Mouse (Mus musculus) splenic B cell, adult 2 months (primary cell): ENCODE measurements around the gene Tom1l2.

Source experiments
- DNase-seq: peaks from one replicate; pipeline ENCODE4 v3.0.0-alpha.2; 2011; ENCODE audit warnings: low read depth, low spot score
- H3K27me3 ChIP-seq: 2 replicates; pipeline ENCODE4 v1.6.1; 2012; ENCODE audit warnings: mild to moderate bottlenecking, low read length, moderate library complexity, mixed read lengths; ENCODE audit not compliant: control insufficient read depth, poor library complexity, insufficient read depth, severe bottlenecking
- H3K36me3 ChIP-seq: 2 replicates; pipeline ENCODE4 v1.6.1; 2012; ENCODE audit warnings: mild to moderate bottlenecking, low read length, moderate library complexity, mixed read lengths; ENCODE audit not compliant: control insufficient read depth, poor library complexity, insufficient read depth, severe bottlenecking

Gene Tom1l2

DNA sequence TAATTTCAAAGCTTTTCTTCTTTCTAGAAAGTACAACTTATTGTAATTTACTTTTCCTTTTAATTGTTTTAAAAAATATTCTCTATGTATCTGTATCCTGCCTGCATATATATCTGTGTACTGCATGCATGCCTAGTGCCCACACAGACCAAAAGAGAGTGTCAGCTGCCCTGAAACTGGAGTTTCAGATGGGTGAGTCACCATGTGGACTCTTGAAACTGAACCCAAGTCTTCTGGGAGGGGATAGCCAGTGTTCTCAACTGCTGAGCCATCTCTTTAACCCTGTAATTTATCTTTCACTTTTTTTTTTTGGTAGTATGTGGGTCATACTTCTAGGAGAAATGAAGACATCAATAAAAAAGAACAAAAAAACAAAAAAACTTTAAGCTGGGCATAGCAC lies 29.0 kb downstream of the Tom1l2 start:
- H3K27me3 ChIP-seq: no peaks in the 10 kb centered on the region
- H3K36me3 ChIP-seq: no peaks in the 10 kb centered on the region; the same call in 1 of the 2 replicates
- DNase-seq: no peak

DNA sequence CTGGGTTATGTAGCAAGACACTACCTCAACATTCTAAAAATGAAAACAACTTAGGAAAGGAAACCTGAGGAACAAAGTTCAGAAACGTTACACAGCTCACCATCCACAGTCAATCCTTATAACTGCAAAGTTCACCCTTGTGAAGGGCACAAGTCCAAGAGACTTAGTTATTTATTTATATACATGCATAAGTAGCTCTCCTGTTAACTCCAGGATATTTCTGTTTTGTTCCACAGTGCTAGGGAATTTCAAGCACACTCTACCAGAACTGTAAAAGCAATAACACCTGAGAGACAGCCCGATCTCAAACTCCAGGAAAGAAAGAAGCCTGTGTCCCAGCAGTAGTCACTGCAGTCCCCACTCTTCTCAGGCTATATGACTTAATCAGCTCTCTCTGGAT lies 31.3 kb downstream of the Tom1l2 start:
- no peaks in the 10 kb centered on the region for H3K27me3 ChIP-seq
- H3K36me3 ChIP-seq: no peaks in the 10 kb centered on the region
- DNase-seq: no peak

DNA sequence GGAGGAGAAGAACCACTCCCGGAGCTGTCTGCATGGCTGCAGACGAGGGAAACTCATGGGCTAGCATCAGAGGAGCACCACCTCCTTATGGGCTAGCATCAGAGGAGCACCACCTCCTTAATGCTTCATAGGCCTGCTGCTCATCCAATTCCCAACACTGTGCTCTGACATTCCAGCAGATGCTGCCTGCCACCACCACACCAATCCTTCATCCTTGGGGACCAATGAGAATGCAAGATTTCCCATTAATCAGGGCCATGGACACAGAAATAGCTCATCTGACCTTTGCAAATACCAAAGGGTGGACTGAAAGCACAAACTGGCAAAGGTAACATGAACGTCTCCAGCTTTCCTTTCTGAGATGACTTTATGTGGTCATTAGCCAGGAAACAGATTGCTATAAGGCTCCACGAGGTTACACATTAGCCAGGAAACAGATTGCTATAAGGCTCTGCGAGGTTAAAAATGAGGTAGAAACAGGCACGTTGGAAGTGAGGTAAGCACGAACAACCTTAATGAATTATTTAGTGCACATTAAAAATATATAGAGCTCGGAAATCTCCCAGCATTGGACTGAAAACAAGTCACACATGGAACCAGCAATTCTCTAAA lies 32.2 kb downstream of the Tom1l2 start:
- no peaks in the 10 kb centered on the region for H3K36me3 ChIP-seq
- H3K27me3 ChIP-seq: no peaks in the 10 kb centered on the region
- no peak for DNase-seq

DNA sequence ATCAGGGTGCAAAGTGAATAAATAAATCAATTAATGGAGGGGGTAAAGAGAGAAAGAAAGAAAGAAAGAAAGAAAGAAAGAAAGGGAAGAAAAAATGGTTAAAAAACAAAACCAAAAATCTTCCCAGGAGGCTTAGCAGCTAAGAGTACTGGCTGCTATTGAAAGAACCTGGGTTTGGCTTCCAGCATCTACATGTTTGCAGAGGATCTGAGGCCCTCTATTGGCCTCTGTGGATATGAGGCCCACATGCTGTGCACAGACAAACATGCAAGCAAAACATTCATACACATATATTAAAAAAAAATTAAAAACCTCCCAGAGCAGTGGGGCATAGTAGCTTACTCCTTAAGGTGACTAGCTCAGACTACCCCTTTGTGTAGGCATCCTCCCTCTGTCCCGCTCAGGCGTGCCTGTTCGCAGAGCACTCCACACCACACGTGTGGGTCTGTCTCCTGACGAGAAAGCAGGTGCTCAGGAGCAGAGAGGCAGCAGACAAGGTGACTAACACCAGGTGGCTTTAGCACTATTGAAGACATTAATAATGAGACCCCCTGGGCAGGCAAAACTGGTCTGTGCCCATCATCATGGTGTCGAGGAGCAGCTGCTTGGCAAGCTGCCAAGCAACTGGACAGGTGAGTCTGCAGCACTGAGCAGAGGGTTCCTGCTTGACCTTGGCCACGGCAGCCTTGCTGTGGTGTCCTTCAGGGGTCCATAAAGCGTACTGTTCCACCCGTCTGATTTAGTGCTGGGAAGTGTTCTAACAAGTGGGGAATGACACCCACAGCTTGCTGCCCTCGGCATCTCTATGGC lies 33.2 kb downstream of the Tom1l2 start:
- no peaks in the 10 kb centered on the region for H3K27me3 ChIP-seq
- H3K36me3 ChIP-seq: no peaks in the 10 kb centered on the region
- no peak for DNase-seq

DNA sequence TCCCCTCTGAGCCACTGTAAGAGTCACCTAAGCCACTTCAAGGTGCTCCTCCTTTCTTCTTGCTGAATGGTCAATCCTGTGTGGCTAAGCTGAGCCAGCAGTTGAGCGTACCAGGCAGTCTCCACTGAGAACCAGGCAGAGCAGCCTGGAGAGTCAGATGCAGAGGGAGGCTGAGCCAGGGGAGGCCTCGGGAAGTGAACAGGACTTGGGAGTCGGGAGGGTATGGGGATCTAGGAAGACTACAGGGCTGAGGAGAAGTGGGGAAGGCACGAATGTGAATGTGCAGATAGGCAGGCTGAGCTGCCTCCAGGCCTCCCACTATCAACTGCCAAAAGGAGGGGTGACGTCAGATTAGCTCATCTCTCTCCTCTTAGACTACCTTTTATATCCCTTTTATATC lies 34.0 kb downstream of the Tom1l2 start:
- no peak for DNase-seq
- H3K36me3 ChIP-seq: no peaks in the 10 kb centered on the region
- no peaks in the 10 kb centered on the region for H3K27me3 ChIP-seq

DNA sequence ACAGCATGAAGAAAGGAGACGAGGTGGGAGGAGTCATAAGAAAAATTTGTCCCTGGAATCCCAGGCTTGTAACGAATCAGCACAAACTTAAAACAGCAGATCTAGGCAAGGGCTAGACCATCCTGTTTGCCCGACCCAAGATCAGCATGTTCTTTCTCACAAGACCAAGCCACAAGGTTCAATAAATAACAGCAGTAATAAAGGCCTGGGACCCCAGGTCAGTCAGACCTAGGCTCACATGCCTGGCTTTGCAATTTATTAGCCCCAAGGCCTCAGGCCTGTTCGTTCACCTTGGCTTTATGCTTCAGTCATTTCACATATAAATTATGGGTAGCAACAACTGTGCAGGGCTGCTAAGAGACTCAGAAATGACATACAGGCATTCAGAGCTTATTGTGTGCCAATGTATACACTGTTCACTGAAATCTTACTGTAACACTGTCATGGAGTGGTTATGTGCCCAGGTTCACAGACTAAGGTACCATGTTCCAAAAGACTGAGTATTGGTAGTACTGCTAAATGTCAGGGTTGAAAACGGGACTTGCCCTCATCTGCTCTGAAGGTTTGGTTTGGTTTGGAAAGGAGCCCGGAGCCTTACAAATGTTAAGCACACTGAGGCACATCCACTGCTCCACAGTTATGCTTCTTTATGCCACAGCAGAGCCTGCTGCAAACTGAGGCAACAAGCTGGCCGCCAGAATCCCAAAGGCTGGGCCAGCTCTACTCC lies 35.2 kb downstream of the Tom1l2 start:
- no peaks in the 10 kb centered on the region for H3K27me3 ChIP-seq
- 0 out of 2 replicates have a peak, but pooled peaks cover 2% of the 10 kb centered on the region for H3K36me3 ChIP-seq
- DNase-seq: no peak

DNA sequence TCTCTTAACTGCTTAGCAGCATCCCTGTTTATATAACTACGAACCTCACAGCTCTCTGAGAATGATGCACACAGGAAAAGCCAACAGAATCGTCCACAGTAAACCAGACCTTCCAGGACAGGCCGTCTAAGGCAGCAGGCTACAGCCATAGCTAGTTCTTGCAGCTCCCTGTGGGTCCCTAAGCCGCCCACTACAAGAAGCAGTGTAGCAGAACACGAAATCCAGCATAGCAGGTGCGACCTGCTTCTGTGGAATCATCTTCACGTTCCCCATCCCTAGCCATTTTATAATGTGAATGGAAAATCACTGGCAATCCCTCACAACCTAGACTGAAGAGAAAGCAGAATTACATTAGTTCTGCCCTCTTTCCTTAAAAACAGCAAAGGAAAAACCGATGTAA lies 35.8 kb downstream of the Tom1l2 start:
- DNase-seq: no peak
- Histone ChIP-seq H3K27me3 (no peaks in the 10 kb centered on the region), H3K36me3 (0 out of 2 replicates have a peak, but pooled peaks cover 2% of the 10 kb centered on the region)

DNA sequence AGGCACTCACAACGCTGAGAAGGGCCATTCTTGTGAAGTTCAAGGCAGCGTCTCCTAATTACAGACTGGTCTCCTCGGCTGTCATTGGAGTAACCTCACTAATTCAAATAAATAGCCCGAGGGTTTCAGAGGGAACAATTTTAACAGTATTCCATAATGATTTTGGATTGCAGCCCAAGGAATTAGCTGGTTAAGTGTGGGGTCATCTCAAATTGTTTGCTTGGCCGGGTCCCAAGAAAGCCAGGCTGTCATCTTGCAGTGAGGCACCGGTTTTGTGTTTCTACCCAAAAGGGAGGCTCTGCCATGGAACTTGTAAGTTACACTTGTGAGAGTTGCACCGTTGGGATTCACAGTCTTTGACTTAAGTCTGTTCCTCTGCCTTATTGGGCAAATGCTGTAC lies 36.5 kb downstream of the Tom1l2 start:
- Histone ChIP-seq H3K36me3 (0 out of 2 replicates have a peak, but pooled peaks cover 2% of the 10 kb centered on the region), H3K27me3 (no peaks in the 10 kb centered on the region)
- no peak for DNase-seq

DNA sequence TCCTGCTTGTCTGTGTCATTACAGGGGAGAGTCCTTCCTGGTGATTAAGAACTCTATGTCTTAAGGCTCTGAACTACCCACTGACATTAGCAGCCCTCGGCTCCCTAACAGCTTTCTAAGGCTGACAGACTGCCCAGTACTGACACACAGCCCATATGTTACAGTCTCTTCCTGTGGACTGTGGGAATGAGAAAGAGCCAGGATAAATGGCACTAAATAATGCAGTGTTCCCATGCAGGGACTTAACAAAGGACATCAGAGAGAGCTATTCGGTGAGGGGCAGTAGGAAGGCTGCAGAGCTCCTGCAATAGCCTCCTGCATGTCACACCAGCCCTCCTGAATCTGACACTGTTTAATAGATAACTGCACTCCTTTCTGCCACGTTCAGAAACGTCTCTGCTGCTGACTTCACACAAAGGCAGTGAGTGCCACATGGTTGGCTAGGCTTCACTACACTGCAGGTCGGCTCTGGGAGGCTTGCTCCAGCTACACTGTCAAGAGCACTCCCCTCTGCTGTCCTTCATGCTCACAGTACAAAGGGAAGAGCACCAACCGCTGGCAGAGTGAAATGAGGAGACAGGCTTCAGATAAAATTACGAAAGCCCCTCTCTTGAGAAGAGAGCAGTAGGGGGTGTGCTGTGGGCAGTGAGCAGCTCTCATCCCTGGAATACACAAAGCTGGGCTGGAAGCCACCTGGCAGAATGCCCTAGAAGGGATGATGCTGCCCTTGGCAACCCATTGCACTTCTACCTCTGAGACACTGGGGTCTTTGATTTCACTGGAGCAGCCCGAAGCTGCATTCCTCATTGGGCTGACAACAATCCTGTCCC lies 41.5 kb downstream of the Tom1l2 start:
- H3K36me3 ChIP-seq: 0 out of 2 replicates have a peak, but pooled peaks cover 2% of the 10 kb centered on the region
- H3K27me3 ChIP-seq: no peaks in the 10 kb centered on the region
- DNase-seq: no peak

DNA sequence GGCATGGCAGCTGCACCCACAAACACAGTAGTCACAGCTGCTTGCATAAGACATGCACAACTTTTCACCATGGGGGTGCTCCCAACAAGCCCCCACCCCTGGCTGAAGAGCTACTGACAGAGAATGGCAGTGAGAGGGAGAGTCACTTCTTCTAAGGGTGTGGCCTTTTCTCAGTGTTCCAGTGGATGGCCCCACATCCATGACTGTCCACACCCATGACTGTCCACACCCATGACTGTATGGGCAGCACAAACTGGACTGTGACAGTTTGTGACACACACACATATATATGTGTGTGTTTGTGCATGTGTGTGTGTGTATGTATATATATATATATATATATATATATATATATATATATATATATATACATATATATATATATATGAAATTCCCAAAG lies 42.8 kb downstream of the Tom1l2 start:
- no peaks in the 10 kb centered on the region for H3K27me3 ChIP-seq
- DNase-seq: no peak
- 0 out of 2 replicates have a peak, but pooled peaks cover 2% of the 10 kb centered on the region for H3K36me3 ChIP-seq

DNA sequence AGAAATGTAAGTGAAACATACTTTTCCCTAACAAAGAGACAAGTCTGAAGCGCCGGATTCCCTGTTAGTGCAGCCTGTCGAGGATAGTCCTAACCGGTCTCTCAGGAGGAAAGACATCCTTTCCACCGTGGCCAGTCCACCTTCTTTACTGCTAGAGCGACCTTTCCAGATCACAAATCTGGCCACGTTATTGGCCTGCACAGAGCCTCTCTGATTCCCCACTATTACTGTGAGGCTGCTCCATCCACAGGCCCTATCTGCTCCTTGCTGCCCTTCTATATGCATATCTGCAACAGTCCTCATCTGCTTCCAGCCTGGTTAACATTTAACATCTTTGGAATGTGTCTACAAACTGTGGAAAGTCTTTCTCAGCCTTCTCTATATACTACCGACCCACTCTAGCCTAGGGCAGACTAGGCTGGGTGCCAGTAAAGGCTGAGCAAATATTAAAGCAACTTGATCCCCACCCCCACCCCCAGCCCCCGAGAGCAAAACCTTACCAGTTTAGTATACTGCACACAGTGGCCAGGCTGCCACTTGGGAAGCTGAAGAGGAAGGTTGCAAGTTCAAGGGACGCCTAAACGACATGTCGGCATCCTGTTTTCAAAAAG lies 44.1 kb downstream of the Tom1l2 start:
- Histone ChIP-seq H3K27me3 (no peaks in the 10 kb centered on the region), H3K36me3 (0 out of 2 replicates have a peak, but pooled peaks cover 2% of the 10 kb centered on the region)
- DNase-seq: no peak

DNA sequence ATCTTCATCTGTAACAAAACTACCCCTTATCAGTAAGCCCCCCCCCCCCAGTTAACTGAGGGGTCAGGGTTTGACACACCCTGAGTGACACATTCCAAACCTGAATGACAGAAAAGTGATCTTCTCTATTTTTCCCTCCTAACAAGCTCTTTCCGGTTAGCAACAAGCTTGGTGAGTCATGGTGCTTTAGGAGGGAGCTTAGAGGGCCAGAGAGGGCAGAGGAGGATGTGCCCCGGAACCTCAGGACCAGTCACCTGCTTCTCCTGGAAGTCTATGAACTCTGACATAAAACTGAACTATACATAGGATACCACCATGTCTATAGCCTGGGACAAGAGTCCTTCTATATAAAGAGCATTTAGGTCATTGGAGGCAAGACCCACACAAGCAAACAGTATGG lies 44.6 kb downstream of the Tom1l2 start:
- no peak for DNase-seq
- no peaks in the 10 kb centered on the region for H3K27me3 ChIP-seq
- 0 out of 2 replicates have a peak, but pooled peaks cover under 1% of the 10 kb centered on the region for H3K36me3 ChIP-seq

DNA sequence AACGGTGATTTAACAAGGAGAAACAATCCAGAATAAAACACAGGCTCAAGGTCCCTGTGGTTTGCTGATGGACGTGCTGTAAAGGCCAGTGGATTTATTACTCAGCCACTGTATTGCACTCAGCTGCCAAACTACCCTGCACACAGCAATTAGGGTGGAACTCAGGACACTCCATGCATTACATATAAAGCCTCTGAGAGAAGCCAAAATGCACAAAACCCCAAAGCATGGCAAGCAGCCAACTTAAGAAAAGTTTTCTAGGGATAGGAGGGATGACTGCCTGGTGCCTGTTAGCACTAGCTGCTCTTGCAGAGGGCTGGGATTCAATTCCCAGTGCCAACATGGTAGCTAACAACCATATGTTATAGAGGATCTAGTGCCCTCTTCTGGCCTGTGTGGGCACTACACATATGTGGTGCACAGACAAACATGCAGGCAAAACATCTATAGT lies 45.3 kb downstream of the Tom1l2 start:
- Histone ChIP-seq H3K27me3 (no peaks in the 10 kb centered on the region), H3K36me3 (no peaks in the 10 kb centered on the region)
- DNase-seq: peak; percentile 66

DNA sequence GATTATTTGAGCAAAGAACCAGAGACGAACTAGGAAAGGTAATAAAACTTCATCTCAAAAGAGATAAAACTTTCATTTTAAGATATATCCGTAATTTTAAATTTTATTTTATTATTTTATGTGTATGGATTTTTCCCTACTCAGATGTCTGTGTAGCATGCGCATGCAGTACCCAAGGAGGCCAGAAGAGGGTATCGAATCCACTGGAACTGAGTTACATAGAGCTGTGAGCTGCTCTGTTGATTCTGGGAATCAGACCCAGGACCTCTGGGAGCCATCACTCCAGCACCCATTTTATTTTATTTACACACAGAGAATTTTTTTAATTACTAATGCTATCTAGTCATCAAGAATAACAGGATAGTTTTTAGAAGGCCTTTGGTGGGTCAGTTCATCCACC lies 45.9 kb downstream of the Tom1l2 start:
- Histone ChIP-seq H3K27me3 (no peaks in the 10 kb centered on the region), H3K36me3 (no peaks in the 10 kb centered on the region)
- peak; percentile 58 for DNase-seq
